Mouse (Mus musculus): ENCODE measurements around the gene Tomm40. TPM values are rescaled to one million over a fixed set of nuclear protein-coding genes. Genes with fewer than 3 reads are reported as not detected.

The Tomm40 gene
- total RNA-seq, 2 experiments from 2014 or later: 129 to 131 TPM

DNA sequence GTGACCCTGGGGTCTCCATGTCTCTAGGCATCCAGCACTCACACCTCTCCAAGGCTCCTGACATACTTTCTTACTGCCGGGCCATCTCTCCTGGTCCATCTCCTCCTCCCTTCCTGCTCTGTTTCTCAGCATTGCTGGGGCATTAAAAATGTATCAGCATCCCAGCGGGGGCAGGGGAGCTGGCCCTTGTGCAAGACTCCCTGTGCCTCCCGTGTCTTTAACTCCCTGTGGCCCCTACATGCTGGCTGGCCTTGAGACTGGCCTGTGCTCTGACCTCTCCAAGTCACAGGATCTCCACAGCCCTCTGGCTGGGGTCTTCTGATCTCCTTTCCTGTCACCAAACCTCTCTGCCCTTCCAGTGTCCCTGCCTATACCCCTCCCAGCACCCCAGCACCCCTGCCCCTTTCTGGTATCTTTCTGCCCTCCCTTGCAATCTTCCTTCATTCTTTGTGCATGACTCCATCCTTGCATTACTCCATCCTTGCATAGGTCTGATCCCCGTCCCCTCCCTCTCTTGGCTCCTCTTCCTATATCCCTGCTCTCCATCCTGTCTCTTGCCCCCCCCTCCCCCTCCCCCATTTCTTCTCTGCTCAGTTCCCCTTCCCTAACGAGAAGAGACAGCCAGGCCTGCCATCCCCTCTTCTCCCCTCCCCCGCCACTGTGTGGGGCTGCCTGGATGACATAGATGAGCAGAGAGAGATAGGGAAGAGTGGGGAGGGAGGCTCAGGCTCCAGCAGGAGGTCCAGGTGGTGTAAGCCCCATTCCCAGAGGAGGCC is 31.4 kb upstream of the Tomm40 start:
- intact Hi-C loops (cut with DNase I): loop anchor here (2.0 to 5.0 kb wide), 2 partner anchors 78 to 186 kb away; no protein-coding TSS in a partner anchor
- no peak for DNase-seq

GRCm38 (mm10) chr7:19745971-19746370 is 30.7 kb upstream of the Tomm40 start:
- DNase-seq: no peak
- intact Hi-C loops (cut with DNase I): loop anchor here (2.0 to 5.0 kb wide), 2 partner anchors 77 to 186 kb away; no protein-coding TSS in a partner anchor

DNA sequence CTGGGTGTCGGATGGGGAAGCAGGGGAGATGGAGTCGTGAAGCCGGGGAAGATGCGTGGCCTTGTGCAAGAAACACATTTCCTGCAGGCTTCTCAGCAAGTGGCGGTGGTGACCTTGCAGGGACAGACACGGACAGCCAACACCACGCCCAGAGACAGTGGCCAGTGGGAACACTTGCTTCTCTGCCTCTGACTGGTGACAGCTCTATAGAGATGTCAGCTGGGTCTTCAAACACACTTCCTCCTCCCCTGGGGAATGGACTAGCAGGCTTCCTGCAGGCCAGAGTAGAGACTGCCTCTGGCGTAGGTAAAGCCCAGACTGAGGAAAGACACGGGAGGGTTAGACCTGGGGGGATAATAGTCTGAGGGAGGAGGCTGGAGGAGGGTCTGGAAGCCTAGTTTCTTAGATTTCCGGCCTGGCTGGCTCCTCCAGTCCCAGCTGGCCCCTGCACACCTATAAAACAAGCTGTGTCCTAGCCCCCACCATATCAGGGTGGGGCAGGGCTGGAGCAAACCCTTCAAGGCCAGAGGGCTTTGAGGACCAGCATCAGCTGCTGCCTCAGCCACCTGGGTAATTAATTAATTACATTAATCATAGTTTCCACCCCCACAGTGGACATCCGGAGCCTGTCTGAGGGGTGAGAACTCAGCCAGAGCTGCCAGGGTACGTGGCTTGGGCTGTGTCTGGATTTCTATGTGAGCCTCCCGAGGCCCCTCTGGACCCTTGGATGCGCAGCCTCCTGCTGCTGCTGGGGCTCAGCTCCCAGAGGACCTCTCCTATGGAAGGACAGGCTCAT is 29.6 kb upstream of the Tomm40 start:
- peak; percentile 80 to 84 for DNase-seq
- intact Hi-C loops (cut with DNase I): loop anchor here (5.0 kb wide), 1 partner anchor 188 kb away; no protein-coding TSS in a partner anchor

GRCm38 (mm10) chr7:19743791-19744190 is 28.6 kb upstream of the Tomm40 start:
- DNase-seq: no peak
- intact Hi-C loops (cut with DNase I): no loop called here

DNA sequence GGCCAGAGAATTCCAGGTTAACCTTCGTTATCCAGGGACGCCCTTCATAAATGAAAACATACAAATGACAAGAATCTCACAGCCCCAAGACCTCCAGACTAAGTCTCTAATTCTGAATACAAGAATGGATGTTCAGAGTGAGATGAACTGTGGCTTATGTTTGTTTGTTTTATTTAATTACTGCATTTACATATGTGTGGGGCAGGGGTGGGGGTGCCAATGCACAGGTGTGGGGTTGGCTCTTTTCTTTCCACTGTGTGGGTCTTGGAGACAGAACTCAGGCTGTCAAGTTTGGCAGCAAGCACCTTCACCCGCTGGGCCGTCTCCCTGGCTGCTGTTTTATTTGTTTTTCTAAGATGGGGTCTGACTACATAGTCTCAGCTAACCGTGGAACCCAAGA is 27.2 kb upstream of the Tomm40 start:
- DNase-seq: no peak
- intact Hi-C loops (cut with DNase I): no loop called here

DNA sequence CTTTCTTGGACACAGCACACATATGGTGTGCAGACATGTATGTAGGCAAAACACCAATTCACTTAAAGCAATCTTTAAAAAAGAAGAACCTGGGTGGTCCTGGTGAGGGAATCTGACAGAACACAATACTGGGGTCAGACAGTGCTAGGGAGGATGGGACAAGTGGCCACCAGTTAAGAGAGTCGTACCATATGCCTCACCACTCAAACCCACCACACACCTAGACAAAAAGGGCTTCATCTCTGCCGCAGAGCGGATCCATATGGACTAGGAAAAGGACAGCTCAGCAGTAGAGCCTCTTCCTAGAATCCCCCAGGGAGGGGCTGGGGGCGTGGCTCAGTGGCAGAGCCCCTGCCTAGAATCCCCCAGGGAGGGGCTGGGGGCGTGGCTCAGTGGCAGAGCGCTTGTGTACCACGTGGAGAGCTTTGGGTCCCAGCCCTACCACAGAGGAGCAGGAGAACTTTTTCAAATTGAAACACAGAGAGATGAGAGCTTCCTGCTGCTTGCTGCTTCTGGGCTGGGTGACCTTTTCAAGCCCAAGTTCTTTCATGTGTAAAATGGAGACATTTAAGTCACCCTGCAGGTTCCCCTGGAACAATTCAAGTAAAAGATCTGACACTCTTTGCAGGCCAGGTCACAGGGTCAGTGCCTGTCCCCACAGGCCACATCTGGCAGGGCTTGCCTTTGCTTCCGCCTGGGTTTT is 26.2 kb upstream of the Tomm40 start:
- intact Hi-C loops (cut with DNase I): no loop called here
- DNase-seq: peak in 1 of 2 experiments; percentile 48

DNA sequence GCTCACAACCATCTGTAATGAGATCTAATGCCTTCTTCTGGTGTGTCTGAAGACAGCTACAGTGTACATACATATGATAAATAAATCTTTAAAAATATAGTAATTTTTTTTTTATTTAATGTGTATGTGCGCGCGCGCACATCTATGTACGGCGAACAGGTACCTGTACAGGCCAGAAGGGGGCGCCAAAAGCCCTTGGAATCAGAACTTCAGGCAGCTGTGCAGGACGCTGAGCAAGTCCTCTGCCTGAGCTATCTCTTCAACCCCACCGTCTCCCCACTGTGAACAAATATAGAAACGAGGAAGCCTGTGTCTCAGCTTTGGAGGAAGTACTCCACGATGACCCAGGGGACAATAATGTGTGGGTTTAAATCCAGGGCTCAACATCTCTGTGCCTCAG is 25.0 kb upstream of the Tomm40 start:
- DNase-seq: no peak
- intact Hi-C loops (cut with DNase I): no loop called here

- no peak for DNase-seq
- intact Hi-C loops (cut with DNase I): loop anchor here (2.0 kb wide), 1 partner anchor 14 kb away; no protein-coding TSS in a partner anchor
Measured at GRCm38 (mm10) chr7:19738771-19739170, 23.5 kb upstream of the Tomm40 start.

DNA sequence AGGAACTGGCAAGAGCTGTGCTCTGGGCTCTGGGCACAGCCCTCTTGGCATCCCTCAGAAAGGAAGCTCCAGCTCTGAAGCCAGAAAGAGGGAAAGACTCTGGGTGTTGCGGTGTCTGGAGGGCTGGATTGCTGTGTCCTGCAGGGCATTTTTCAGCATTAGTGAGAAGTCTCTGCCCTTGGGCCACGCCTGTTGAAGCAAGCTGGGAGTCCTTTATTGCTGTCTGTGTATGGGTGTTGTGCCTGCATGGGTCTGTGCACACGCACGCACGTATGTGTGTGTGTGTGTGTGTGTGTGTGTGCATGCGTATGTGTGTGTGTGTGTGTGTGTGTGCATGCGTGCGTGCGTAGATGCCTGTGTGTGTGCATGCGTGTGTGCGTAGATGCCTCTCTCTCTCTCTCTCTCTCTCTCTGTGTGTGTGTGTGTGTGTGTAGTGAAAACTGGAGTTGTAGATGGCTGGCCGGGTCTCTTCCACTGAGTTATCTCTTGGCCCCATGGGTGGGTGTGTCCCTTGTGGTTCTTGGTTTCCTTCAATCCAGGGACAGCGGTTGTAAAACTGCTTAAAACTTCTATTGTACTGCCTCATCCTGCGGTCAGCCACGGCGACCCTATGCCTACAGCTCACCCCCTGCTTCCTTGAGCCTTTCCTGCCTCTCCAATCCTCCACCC is 21.3 kb upstream of the Tomm40 start:
- no peak for DNase-seq
- intact Hi-C loops (cut with DNase I): no loop called here

- no peak for DNase-seq
- intact Hi-C loops (cut with DNase I): no loop called here
Measured at GRCm38 (mm10) chr7:19734178-19734666, 19.0 kb upstream of the Tomm40 start.

GRCm38 (mm10) chr7:19726541-19726940 is 11.3 kb upstream of the Tomm40 start:
- intact Hi-C loops (cut with DNase I): no loop called here

DNA sequence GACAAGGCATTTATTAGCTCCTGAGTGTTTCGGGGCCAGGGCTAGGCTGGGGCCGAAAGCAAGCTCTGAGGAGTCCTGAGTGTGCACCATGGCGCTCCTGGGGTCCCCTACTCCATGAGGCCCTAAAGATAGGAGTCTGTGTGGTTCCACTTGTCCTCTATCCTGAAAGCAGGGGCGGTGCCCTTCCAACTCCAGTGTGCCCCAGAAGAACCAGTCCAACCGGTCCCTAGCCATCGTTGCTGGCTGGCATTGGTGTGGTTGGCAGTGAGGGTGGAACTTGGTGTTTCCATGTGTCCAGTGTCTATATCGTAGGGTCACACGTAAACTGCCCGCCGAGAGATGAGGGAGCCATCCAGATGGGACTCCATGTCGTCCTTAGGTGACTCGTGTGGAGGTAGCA is 8.9 kb upstream of the Tomm40 start:
- DNase-seq: no peak
- intact Hi-C loops (cut with DNase I): loop anchor here (2.0 kb wide), 1 partner anchor 15 kb away; no protein-coding TSS in a partner anchor

More at GRCm38 (mm10) chr7:19726541-19726940, 11.3 kb upstream of the Tomm40 start:
- no peak for DNase-seq

GRCm38 (mm10) chr7:19722754-19723195 is 7.5 kb upstream of the Tomm40 start:
- intact Hi-C loops (cut with DNase I): no loop called here
- peak; percentile 66 to 74 for DNase-seq

DNA sequence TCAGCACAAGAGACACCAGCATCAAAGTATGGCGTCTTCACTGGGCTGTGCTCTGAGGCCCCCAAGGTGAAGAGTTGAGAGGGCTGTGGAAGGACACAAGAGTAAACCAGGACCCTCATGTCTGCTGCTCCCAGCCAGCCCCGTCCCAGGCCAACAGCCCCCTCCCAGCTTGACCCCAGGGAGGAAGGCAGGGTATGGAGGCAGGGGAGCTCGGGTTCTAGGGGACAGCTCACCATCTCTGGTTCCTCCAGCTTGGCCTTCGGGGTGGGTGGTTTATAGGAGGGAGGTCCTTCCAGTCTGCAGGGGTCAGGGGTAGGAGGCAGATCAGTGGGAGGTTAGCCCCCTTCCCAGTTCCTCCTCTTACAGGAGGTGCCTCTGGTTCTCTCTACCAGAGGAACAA is 4.0 kb upstream of the Tomm40 start:
- intact Hi-C loops (cut with DNase I): no loop called here
- no peak for DNase-seq

DNA sequence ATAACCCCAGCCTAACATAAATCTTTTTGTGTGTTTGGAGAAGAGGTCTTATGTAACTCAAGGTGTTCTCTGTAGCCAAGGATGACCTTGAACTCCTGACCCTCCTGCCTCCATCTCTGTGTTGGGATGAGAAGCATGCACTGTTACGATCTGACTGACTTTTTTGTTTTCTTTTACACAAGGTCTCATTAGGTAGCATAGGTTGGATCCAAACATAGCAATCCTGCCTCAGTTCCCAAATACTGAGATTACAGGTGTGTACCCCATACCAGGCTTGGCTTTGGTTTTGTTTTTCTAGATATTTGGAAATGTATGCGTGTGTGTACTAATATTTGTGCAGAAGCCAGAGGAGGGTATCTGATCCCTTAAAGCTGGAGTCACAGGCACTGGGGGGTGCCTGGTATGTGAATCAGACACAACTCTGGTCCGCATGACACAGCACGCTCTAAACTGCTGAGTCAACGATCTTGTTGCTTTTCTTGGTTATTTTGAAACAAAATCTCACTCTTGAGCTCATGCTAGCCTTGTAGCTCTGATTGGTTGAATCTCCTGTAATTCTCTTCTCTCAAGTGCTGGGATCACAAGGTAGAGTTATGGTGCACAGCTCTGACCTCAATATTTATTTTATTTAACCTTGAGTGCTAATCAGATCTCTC is 3.2 kb upstream of the Tomm40 start:
- no peak for DNase-seq
- intact Hi-C loops (cut with DNase I): no loop called here

DNA sequence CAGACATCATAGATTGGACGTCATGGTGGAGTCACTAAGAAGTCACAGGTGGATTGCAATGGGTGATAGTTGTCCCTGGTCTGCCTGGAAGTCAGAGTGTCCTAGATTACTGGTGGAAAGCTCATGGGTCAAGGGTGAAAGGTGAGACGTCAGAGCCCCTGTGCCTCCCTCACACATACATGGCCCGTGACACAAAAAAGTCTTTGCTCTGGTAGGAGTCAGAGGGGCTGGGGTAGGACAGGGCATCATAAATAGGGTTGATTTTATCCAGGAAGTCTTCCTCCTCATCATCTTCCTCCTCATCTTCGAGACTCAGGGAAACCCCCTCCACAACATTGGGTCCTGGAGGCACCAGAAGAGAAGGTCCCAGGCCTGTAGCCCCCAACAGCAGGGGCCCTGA is 2.1 kb upstream of the Tomm40 start:
- intact Hi-C loops (cut with DNase I): loop anchor here (2.0 kb wide), 1 partner anchor 31 kb away; no protein-coding TSS in a partner anchor
- DNase-seq: no peak

DNA sequence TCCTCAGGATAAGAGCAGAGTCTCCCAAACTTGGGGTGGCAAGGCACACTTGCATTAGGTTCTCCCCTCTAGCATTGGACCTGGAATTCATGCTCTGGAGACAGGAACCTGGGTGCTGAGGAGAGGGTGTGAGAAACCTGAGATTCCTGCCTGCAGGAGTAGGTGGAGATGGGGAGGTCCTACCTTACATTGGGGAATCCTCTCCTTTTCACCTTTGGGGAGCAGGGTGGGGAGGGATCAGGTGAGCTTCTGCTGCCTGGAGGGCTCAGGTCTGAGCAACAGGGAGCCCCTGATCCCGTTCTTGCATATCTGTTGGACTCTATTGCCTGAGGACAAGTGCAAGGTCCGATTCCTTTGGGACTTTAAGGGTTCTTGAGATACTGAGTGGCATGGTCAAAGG is 1.6 kb upstream of the Tomm40 start:
- no peak for DNase-seq
- intact Hi-C loops (cut with DNase I): loop anchor here (2.0 kb wide), 1 partner anchor 32 kb away; no protein-coding TSS in a partner anchor

- intact Hi-C loops (cut with DNase I): loop anchor here (2.0 kb wide), 1 partner anchor 33 kb away; no protein-coding TSS in a partner anchor
- DNase-seq: no peak
Measured at GRCm38 (mm10) chr7:19716055-19716682, 931 bp upstream of the Tomm40 start.

GRCm38 (mm10) chr7:19714836-19715235 is 402 bp downstream of the Tomm40 start:
- intact Hi-C loops (cut with DNase I): no loop called here

More at GRCm38 (mm10) chr7:19714836-19715235, 402 bp downstream of the Tomm40 start:
- DNase-seq: no peak
